Mouse (Mus musculus) liver, postnatal 0 days (tissue): ENCODE results near the gene Fam214b. TPM values are rescaled to one million over a fixed set of nuclear protein-coding genes. Genes with fewer than 3 reads are reported as not detected.
A peak's percentile ranks its signal among the peaks of the same experiment; 100 is the strongest.

Source experiments
- ATAC-seq: fragments of 200-750 bp; cut with Nextera tagmentation; 2 replicates; pipeline ENCODE4 v1.8.0; 2017; ENCODE audit warnings: mild to moderate bottlenecking, moderate library complexity
- DNase-seq: peaks from one replicate; pipeline ENCODE4 v3.0.0-alpha.2; 2016
- H3K27ac ChIP-seq: fragments of 300-500 bp; sonication (generic); 2 replicates; pipeline ENCODE4 v1.5.1; 2014; ENCODE audit warnings: antibody characterized with exemption, moderate library complexity, mild to moderate bottlenecking, low read depth
- H3K27me3 ChIP-seq: fragments of 300-500 bp; sonication (generic); 2 replicates; pipeline ENCODE4 v1.6.1; 2014; ENCODE audit warnings: low read length, control low read depth, mixed read lengths; ENCODE audit not compliant: insufficient read depth
- H3K36me3 ChIP-seq: fragments of 300-500 bp; sonication (generic); replicated peaks from 2 replicates; pipeline ENCODE4 v1.6.1; 2014; ENCODE audit warnings: mild to moderate bottlenecking, control low read depth, low read length, moderate library complexity, mixed read lengths; ENCODE audit not compliant: insufficient read depth
- H3K4me1 ChIP-seq: fragments of 300-500 bp; sonication (generic); 2 replicates; pipeline ENCODE4 v1.6.1; 2014; ENCODE audit warnings: antibody characterized with exemption, mild to moderate bottlenecking, control low read depth; ENCODE audit not compliant: insufficient read depth
- H3K4me2 ChIP-seq: fragments of 300-500 bp; sonication (generic); 2 replicates; pipeline ENCODE4 v1.6.1; 2014; ENCODE audit warnings: low read depth, mild to moderate bottlenecking, low read length, moderate library complexity, mixed read lengths
- H3K4me3 ChIP-seq: fragments of 300-500 bp; sonication (generic); 2 replicates; pipeline ENCODE4 v1.5.1; 2014; ENCODE audit warnings: low read depth, low read length
- H3K9ac ChIP-seq: fragments of 300-500 bp; sonication (generic); replicated peaks from 2 replicates; pipeline ENCODE4 v1.6.1; 2014; ENCODE audit warnings: mild to moderate bottlenecking, moderate library complexity
- H3K9me3 ChIP-seq: fragments of 300-500 bp; sonication (generic); 2 replicates; pipeline ENCODE4 v1.6.1; 2016; ENCODE audit warnings: mild to moderate bottlenecking, control low read depth, low read length, mixed read lengths
- CTCF ChIP-seq: sonication (generic); IDR thresholded peaks from 2 replicates; pipeline ENCODE4 v1.5.1; 2016; ENCODE audit warnings: antibody characterized with exemption, low read depth
- EP300 ChIP-seq: IDR thresholded peaks from 2 replicates; pipeline ENCODE4 v1.6.1; 2016; ENCODE audit warnings: antibody characterized with exemption, low read depth, mild to moderate bottlenecking
- WGBS: fragments of 180-500 bp; shearing (Covaris S2); extraction: QIAGEN DNeasy Blood & Tissue Kit; methylation state at CpG from one replicate; pipeline ENCODE4 v1.1.7; 2014; ENCODE audit not compliant: insufficient replicate concordance; 5-methylcytosine and 5-hydroxymethylcytosine counted together
- polyA plus RNA-seq: library from polyadenylated mRNA; unstranded; fragments of >200 nt; fragmentation: Nextera tagmentation; extraction: Ambion mirVana; gene quantifications from 2 replicates; pipeline ENCODE4 v1.2.1, GENCODE M21; 2015

The Fam214b gene
- polyA plus RNA-seq, 1 experiment from 2014 or later: 11.7 TPM

GRCm38 (mm10) chr4:43036356-43036755 is 9.7 kb downstream of the Fam214b start:
- H3K4me1 ChIP-seq: peaks cover 37% of the 10 kb centered on the region
- H3K36me3 ChIP-seq: peaks cover 31% of the 10 kb centered on the region
- DNase-seq: no peak
- no peak for ATAC-seq
- peak overlapping the region; percentile 37; the same call in 1 of the 2 replicates for H3K4me2 ChIP-seq
- no peak overlapping the region for H3K4me3 ChIP-seq
- no peaks in the 10 kb centered on the region for H3K27me3 ChIP-seq
- WGBS: 87% methylated on average over 10 of the region's 10 CpGs
- TF ChIP-seq CTCF: no peak
- no peak for TF ChIP-seq EP300
- no peak overlapping the region for H3K27ac ChIP-seq
- no peak overlapping the region for H3K9ac ChIP-seq
- no peaks in the 10 kb centered on the region for H3K9me3 ChIP-seq

GRCm38 (mm10) chr4:43035851-43036250 is 10.2 kb downstream of the Fam214b start:
- ATAC-seq (no peak), DNase-seq (no peak)
- H3K4me1 ChIP-seq: peaks cover 35% of the 10 kb centered on the region
- no peaks in the 10 kb centered on the region for H3K27me3 ChIP-seq
- H3K36me3 ChIP-seq: peaks cover 31% of the 10 kb centered on the region
- no peak overlapping the region for H3K27ac ChIP-seq
- 65% methylated on average over 6 of the region's 6 CpGs for WGBS
- TF ChIP-seq EP300 (no peak), CTCF (no peak)
- H3K9me3 ChIP-seq: no peaks in the 10 kb centered on the region
- no peak overlapping the region; the same call in 1 of the 2 replicates for H3K4me2 ChIP-seq
- no peak overlapping the region for H3K4me3 ChIP-seq
- H3K9ac ChIP-seq: no peak overlapping the region

- Histone ChIP-seq H3K4me1 (peaks cover 29% of the 10 kb centered on the region), H3K4me3 (no peak overlapping the region), H3K27me3 (no peaks in the 10 kb centered on the region), H3K36me3 (peaks cover 43% of the 10 kb centered on the region), H3K4me2 (no peak overlapping the region), H3K9me3 (no peaks in the 10 kb centered on the region), H3K9ac (no peak overlapping the region), H3K27ac (no peak overlapping the region)
- no peak for DNase-seq
- WGBS: 84% methylated on average over 14 of the region's 14 CpGs
- TF ChIP-seq CTCF (no peak), EP300 (no peak)
- no peak for ATAC-seq
Observed at GRCm38 (mm10) chr4:43033481-43033880, 12.5 kb downstream of the Fam214b start.

GRCm38 (mm10) chr4:43032501-43032900 is 13.5 kb downstream of the Fam214b start:
- Histone ChIP-seq H3K4me1 (peaks cover 20% of the 10 kb centered on the region), H3K27me3 (no peaks in the 10 kb centered on the region), H3K27ac (no peak overlapping the region), H3K4me2 (no peak overlapping the region), H3K9me3 (no peaks in the 10 kb centered on the region), H3K36me3 (peaks cover 50% of the 10 kb centered on the region), H3K4me3 (no peak overlapping the region), H3K9ac (no peak overlapping the region)
- TF ChIP-seq CTCF (no peak), EP300 (no peak)
- no peak for DNase-seq
- WGBS: 82% methylated on average over 1 of the region's 1 CpGs
- no peak for ATAC-seq

GRCm38 (mm10) chr4:43031237-43031995 is 14.6 kb downstream of the Fam214b start, which contains the start of gene Stoml2:
TSS of gene Stoml2 (minus strand) at chr4:43031710.
- no peaks in the 10 kb centered on the region for H3K9me3 ChIP-seq
- H3K27me3 ChIP-seq: no peaks in the 10 kb centered on the region
- peak within 1 kb of the TSS; percentile 82 for H3K4me2 ChIP-seq
- DNase-seq (peak; percentile 93), ATAC-seq (peak; percentile 98)
- H3K4me1 ChIP-seq: peaks cover 13% of the 10 kb centered on the region; the same call in 1 of the 2 replicates
- H3K27ac ChIP-seq: peak within 1 kb of the TSS; percentile 79
- peaks cover 56% of the 10 kb centered on the region for H3K36me3 ChIP-seq
- TF ChIP-seq EP300 (no peak; the same call in 1 of the 2 replicates), CTCF (peak; percentile 72)
- H3K4me3 ChIP-seq: peak within 1 kb of the TSS; percentile 79
- H3K9ac ChIP-seq: peak within 1 kb of the TSS; percentile 86
- WGBS: 2% methylated on average over 38 of the region's 38 CpGs

- Histone ChIP-seq H3K4me3 (peak overlapping the region; percentile 79), H3K36me3 (peaks cover 50% of the 10 kb centered on the region), H3K27ac (peak overlapping the region; percentile 79), H3K27me3 (no peaks in the 10 kb centered on the region), H3K9ac (peak overlapping the region; percentile 86), H3K4me2 (peak overlapping the region; percentile 82), H3K4me1 (peaks cover 10% of the 10 kb centered on the region; the same call in 1 of the 2 replicates), H3K9me3 (no peaks in the 10 kb centered on the region)
- DNase-seq: peak; percentile 64
- no peak for TF ChIP-seq EP300
- TF ChIP-seq CTCF: no peak
- WGBS: under 1% methylated on average over 28 of the region's 28 CpGs
- ATAC-seq: peak; percentile 66
Observed at GRCm38 (mm10) chr4:43030780-43031230, 15.2 kb downstream of the Fam214b start.
